Mouse (Mus musculus) brown adipose tissue, adult 24 weeks (tissue): Measurements from ENCODE around the gene Olfr1425. TPM values are rescaled to one million over a fixed set of nuclear protein-coding genes. Genes with fewer than 3 reads are reported as not detected.
"Not testable (repeated sequence)": the region's sequence is repeated elsewhere in the genome, so short reads cannot be mapped to it uniquely, and the experiment has no call there.

Experiments
- H3K27ac ChIP-seq: fragments of 200-500 bp; replicated peaks from 2 replicates; pipeline ENCODE4 v1.5.1; 2012; ENCODE audit warnings: low read depth, mild to moderate bottlenecking, low read length
- H3K4me1 ChIP-seq: fragments of 200-500 bp; 2 replicates; pipeline ENCODE4 v1.6.1; 2012; ENCODE audit warnings: low read length, mixed read lengths; ENCODE audit not compliant: control insufficient read depth, insufficient read depth, insufficient read length
- H3K4me3 ChIP-seq: fragments of 200-500 bp; 2 replicates; pipeline ENCODE4 v1.5.1; 2012; ENCODE audit warnings: low read depth, mild to moderate bottlenecking, low read length, moderate library complexity; ENCODE audit not compliant: insufficient read depth
- polyA plus RNA-seq: library from polyadenylated mRNA; stranded (reverse); fragments of >200 nt; gene quantifications from 2 replicates; pipeline ENCODE4 v1.2.4, GENCODE M21; 2012; ENCODE audit not compliant: missing spikeins, insufficient read depth, insufficient read length

The Olfr1425 gene
- not detected in 2 replicates for polyA plus RNA-seq

DNA sequence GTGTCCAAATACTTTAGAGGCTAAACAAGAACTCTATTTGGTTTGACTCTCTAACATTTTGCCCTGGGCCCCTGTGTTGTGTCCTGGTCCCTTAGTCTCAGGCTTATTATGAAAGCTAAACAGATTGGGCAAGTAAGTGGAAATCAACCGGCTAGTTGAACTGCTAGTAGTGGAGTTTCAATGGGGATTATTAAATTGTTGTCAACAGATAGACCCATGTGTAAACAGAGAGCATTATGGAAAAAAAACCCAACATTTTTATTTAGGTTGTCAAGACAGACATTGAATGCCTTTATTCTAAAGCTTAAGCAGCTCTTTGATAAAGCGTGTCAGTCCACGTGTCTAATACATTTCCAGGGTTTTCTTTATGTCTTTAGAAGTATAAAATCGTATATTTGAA lies at the start of gene Olfr1425:
Gene Olfr1425, minus strand, starts transcription at position 101 of the 400 bp plus-strand sequence.
- not testable (repeated sequence) for H3K27ac ChIP-seq, H3K4me1 ChIP-seq, H3K4me3 ChIP-seq

GRCm38 (mm10) chr19:12123103-12123502 lies 45.6 kb upstream of the Olfr1425 start, which contains the start of gene Olfr76:
Olfr76 (minus strand) TSS chr19:12123203.
- H3K4me3 ChIP-seq, result no peak within 1 kb of the TSS
- H3K4me1 ChIP-seq, result no peaks in the 10 kb centered on the region
- H3K27ac ChIP-seq, result no peak within 1 kb of the TSS

GRCm38 (mm10) chr19:12116464-12116863 lies 38.9 kb upstream of the Olfr1425 start:
- Histone ChIP-seq H3K27ac (no peak overlapping the region), H3K4me3 (no peak overlapping the region), H3K4me1 (no peaks in the 10 kb centered on the region)

DNA sequence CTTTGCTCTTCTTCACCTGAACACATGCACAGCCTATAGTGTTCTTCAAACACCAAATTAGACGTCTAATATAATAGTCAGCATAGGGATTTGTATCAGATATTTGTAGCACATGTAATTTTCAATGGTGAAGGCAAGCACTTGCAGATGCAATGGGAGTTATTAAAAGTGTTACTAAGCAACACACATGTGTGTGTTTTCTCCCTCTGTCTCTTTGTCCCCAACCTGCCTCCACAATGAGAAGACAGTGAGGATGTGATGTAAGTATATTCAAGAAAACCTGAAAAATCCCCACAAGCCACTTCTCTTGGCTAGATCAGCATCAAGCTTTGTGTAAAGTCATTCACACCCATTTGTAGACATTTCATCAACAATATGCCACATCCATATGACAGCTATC lies 38.3 kb upstream of the Olfr1425 start, which contains the start of gene Olfr1428:
Gene Olfr1428, minus strand, starts transcription at position 101 of the 400 bp plus-strand sequence.
- no peak within 1 kb of the TSS for H3K27ac ChIP-seq

DNA sequence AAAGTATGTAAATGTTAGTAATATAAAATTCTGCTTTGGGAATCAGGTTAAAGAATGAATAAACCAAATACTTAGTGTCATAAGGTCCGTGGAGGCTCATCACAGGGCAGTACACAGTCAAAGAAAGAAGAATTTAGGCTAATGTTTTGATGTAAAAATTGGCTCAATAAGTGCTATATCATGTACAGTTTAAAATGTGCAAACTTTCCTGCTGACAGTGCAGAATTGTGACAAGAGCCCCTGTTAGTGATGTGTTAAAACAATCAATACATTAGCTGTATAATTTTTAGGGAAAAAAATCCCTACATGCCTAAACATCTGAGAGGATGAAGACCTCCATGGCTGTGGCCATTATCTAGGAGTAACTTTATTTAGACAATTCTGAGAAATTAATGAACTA lies 36.3 kb upstream of the Olfr1425 start:
- Histone ChIP-seq H3K4me3 (no peak overlapping the region), H3K4me1 (no peaks in the 10 kb centered on the region)

More for the DNA sequence above, 38.3 kb upstream of the Olfr1425 start, which contains the start of gene Olfr1428:
- H3K4me3 ChIP-seq, result no peak within 1 kb of the TSS
- H3K4me1 ChIP-seq, result no peaks in the 10 kb centered on the region

DNA sequence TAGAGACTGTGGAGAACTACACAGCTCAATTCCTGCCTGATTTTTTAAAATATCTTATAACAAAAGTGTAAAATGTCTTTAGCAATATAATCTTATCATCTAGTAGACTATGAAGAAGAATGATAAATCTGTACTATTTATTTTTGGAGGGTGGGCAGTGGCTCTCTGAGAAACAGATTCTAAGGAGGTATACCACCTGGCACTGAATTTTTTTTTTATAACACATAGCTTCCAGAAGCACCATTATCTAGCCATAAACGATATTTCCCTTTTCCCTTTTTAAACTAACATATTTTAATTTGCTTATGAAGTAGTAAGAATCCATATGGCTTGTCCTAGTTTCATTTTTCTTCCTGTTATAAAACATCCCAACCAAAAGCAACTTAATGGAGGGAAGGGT lies 27.0 kb upstream of the Olfr1425 start:
- no peak overlapping the region for H3K4me3 ChIP-seq
- no peaks in the 10 kb centered on the region for H3K4me1 ChIP-seq
- H3K27ac ChIP-seq, result no peak overlapping the region

More for the DNA sequence above, 36.3 kb upstream of the Olfr1425 start:
- H3K27ac ChIP-seq, result no peak overlapping the region

- no peak within 1 kb of the TSS for H3K27ac ChIP-seq
- no peak within 1 kb of the TSS for H3K4me3 ChIP-seq
- H3K4me1 ChIP-seq, result no peaks in the 10 kb centered on the region
These were observed 25.7 kb upstream of the Olfr1425 start, which contains the start of gene Olfr1427 for GRCm38 (mm10) chr19:12103234-12103633. Olfr1427 (minus strand) TSS chr19:12103334.

DNA sequence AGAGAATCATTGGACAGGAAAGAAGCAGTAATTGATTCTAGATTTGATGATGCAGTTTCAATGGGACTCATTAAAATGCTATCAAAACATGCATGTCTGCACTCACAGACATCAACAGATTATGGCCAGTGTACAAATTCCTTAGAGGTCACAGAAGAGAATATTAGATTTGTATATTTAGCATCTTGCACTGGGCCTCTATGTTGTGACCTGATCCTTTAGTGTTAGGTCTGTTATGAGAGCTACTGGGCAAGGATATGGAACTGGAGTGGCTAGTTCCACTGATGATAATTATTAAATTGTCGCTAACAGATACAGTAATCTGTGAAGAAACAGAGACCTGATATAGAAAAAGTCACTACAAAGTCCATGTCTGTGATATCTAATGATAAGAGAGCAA lies 14.4 kb upstream of the Olfr1425 start, which contains the start of gene Olfr1426:
Gene Olfr1426, minus strand, starts transcription at position 101 of the 400 bp plus-strand sequence.
- Histone ChIP-seq H3K4me1 (no peaks in the 10 kb centered on the region), H3K4me3 (no peak within 1 kb of the TSS), H3K27ac (no peak within 1 kb of the TSS)

GRCm38 (mm10) chr19:12069546-12069945 lies 8.0 kb downstream of the Olfr1425 start:
- H3K27ac ChIP-seq, H3K4me1 ChIP-seq, H3K4me3 ChIP-seq: not testable (repeated sequence)

GRCm38 (mm10) chr19:12067806-12068205 lies 9.7 kb downstream of the Olfr1425 start:
- H3K4me1 ChIP-seq, H3K27ac ChIP-seq, H3K4me3 ChIP-seq: not testable (repeated sequence)

GRCm38 (mm10) chr19:12062582-12062981 lies 14.9 kb downstream of the Olfr1425 start, which contains the start of gene Olfr1424:
Olfr1424 (minus strand) TSS chr19:12062682.
- not testable (repeated sequence) for H3K4me1 ChIP-seq, H3K27ac ChIP-seq, H3K4me3 ChIP-seq

DNA sequence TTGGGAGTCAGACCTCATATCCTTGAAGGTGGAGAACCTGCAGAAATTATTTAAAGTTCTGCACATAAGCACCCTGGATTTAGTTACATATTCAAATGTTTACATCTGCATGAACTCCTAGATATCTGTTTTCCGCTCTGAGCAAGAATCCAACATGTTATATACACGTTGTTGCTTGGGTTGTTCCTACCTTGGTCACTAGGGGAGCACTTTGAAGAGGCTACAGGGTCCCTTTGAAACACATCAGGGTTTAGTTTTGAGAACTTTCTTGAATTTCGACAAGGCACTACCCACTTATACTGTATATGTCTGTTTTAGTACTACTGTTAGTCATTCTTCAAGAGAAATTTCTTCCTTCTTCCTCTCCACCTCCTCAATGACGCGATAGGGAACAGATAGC lies 34.4 kb downstream of the Olfr1425 start:
- Histone ChIP-seq H3K27ac (no peak overlapping the region), H3K4me3 (no peak overlapping the region), H3K4me1 (no peaks in the 10 kb centered on the region)

- Histone ChIP-seq H3K27ac (no peak within 1 kb of the TSS), H3K4me3 (no peak within 1 kb of the TSS), H3K4me1 (no peaks in the 10 kb centered on the region)
These were observed 36.3 kb downstream of the Olfr1425 start, which contains the start of gene Olfr1423 for GRCm38 (mm10) chr19:12041217-12041616. Olfr1423 (minus strand) TSS chr19:12041317.

DNA sequence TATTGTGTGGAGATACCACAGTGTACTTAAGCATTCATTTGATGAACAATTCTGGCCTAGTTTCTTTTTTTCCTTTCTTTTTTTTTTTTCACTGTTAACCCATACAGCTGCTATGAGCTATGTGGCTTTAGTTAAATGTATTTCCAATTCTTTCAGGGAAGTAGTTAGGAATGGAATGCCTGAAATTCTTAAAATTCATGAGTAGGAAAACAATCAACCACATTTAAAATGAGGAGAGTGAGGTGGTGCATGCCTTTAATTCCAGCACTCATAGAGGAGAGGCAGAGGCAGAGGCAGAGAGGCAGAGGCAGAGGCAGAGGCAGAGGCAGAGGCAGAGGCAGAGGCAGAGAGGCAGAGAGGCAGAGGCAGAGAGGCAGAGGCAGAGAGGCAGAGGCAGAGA lies 39.8 kb downstream of the Olfr1425 start:
- H3K4me3 ChIP-seq, result no peak overlapping the region
- H3K27ac ChIP-seq, result no peak overlapping the region
- H3K4me1 ChIP-seq, result no peaks in the 10 kb centered on the region

DNA sequence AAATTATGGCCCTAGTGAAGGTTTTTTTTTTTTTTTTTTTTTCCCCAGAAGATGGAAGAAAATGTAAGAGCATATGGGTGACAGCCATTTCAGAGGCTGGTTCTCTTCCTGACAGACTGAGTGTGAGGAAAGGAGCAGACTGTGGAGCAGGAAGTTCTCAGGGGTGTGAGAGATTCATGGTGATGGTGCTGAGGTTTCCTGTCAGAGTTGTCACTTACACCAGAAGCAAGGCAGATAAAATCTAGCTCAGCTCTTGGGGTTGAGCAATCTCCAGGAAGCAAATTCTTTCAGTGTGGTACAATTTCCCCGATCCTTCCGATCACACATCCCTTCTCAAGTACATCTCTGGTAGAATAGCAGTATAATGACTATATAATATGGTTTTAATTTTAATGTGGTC lies 50.9 kb downstream of the Olfr1425 start:
- H3K4me1 ChIP-seq, result no peaks in the 10 kb centered on the region
- H3K27ac ChIP-seq, result no peak overlapping the region
- no peak overlapping the region for H3K4me3 ChIP-seq

- H3K27ac ChIP-seq, result no peak overlapping the region
These were observed 52.2 kb downstream of the Olfr1425 start for GRCm38 (mm10) chr19:12025333-12025732.

More at GRCm38 (mm10) chr19:12025333-12025732, 52.2 kb downstream of the Olfr1425 start:
- Histone ChIP-seq H3K4me3 (no peak overlapping the region), H3K4me1 (no peaks in the 10 kb centered on the region)
